Mouse (Mus musculus) ES-E14 (cell line): ENCODE data around the gene Trappc10.

Experiments used
- CHD2 ChIP-seq: IDR thresholded peaks from 2 replicates; pipeline ENCODE4 v1.6.1; 2014; ENCODE audit warnings: mild to moderate bottlenecking, low read depth, low read length, inconsistent platforms
- HCFC1 ChIP-seq: IDR thresholded peaks from 2 replicates; pipeline ENCODE4 v1.6.1; 2012; ENCODE audit warnings: low read length, inconsistent platforms, borderline replicate concordance; ENCODE audit not compliant: insufficient read depth
- MAFK ChIP-seq: IDR thresholded peaks from 2 replicates; pipeline ENCODE4 v1.6.1; 2014; ENCODE audit warnings: mild to moderate bottlenecking, low read depth, low read length, inconsistent platforms; ENCODE audit not compliant: insufficient read depth

- no peak for TF ChIP-seq CHD2
- no peak for TF ChIP-seq MAFK
- no peak for TF ChIP-seq HCFC1
Measured at GRCm38 (mm10) chr10:78265881-78266280, 21.4 kb upstream of the Trappc10 start.
